14 mouse cellular contexts compared by ENCODE assay signal in genomic region chr6:7424731-7425130, GRCm38 (mm10).
"Had no signal": no experiment of that assay in that cellular context is flagged by ENCODE, and none has a peak within 500 bp of the region (broad histone marks: within the 10 kb centered on the region; RNA-seq: fewer than 3 reads in every experiment).

No protein-coding gene starts in this region.

- DNase-seq: lung, adult 18-20 months; lung, embryonic 14.5 days; lung, postnatal 10 days; lung, postnatal 4 days; right cerebral cortex, postnatal 14 days; thymus, adult 2 months; thymus, postnatal 25 days; thymus, postnatal 4 days had no signal

- H3K27ac ChIP-seq: liver, embryonic 14.5 days; midbrain, embryonic 13.5 days; midbrain, embryonic 15.5 days; neural tube, embryonic 12.5 days; stomach, embryonic 15.5 days; stomach, postnatal 0 days had no signal

- H3K4me1 ChIP-seq: midbrain, embryonic 13.5 days; midbrain, embryonic 15.5 days; neural tube, embryonic 12.5 days; stomach, embryonic 15.5 days had no signal

- H3K4me3 ChIP-seq: midbrain, embryonic 13.5 days; midbrain, embryonic 15.5 days; neural tube, embryonic 12.5 days; stomach, embryonic 15.5 days had no signal

- H3K27me3 ChIP-seq: midbrain, embryonic 13.5 days; midbrain, embryonic 15.5 days; neural tube, embryonic 12.5 days; stomach, embryonic 15.5 days had no signal

- H3K36me3 ChIP-seq: midbrain, embryonic 13.5 days; midbrain, embryonic 15.5 days; neural tube, embryonic 12.5 days; stomach, embryonic 15.5 days had no signal
